Mouse (Mus musculus) ES-Bruce4 (cell line): ENCODE results near the gene Slc25a38.

ENCODE experiments used
- CTCF ChIP-seq: IDR thresholded peaks from one replicate; pipeline ENCODE4 v1.8.1; 2011; ENCODE audit warnings: low read depth, low read length
- EP300 ChIP-seq: IDR thresholded peaks from 2 replicates; pipeline ENCODE4 v1.6.1; 2011; ENCODE audit warnings: low read depth, low read length; ENCODE audit not compliant: insufficient read depth
- POLR2A ChIP-seq: IDR thresholded peaks from one replicate; pipeline ENCODE4 v1.8.1; 2011; ENCODE audit warnings: low read length; ENCODE audit not compliant: insufficient read depth

GRCm38 (mm10) chr9:120110211-120111018 lies at the start of gene Slc25a38:
- peak; percentile 36 for TF ChIP-seq POLR2A
- peak; percentile 73 for TF ChIP-seq CTCF
- no peak for TF ChIP-seq EP300
